8 mouse cellular contexts compared by ENCODE assay signal in genomic region chr6:4545727-4546126, GRCm38 (mm10). TPM values are rescaled to one million over a fixed set of nuclear protein-coding genes. Genes with fewer than 3 reads are reported as not detected.
DNase-seq lines count a peak whose midpoint lies in the region; ATAC-seq and TF ChIP-seq lines count a peak whose summit lies in the region.

No protein-coding gene starts in this region.

- no peak overlapping the region for H3K4me3 ChIP-seq in layer of hippocampus, adult 2 months
- peak overlapping the region; percentile 36 for H3K4me3 ChIP-seq in heart, embryonic 13.5 days
- H3K4me3 ChIP-seq in liver, adult 2 months (ENCODE audit: insufficient read depth, low read depth, low read length): no peak overlapping the region

- H3K4me2 ChIP-seq in heart, embryonic 13.5 days: peak overlapping the region; percentile 62

- TF ChIP-seq CTCF in layer of hippocampus, adult 2 months (conservative IDR thresholded peaks at IDR 0.05): peak; percentile 94
- peak; percentile 73 for TF ChIP-seq CTCF in liver, adult 2 months (IDR thresholded peaks at IDR 0.05; ENCODE audit: low read depth, low read length)

- H3K9me3 ChIP-seq in heart, embryonic 13.5 days: no peaks in the 10 kb centered on the region

- WGBS in heart, embryonic 13.5 days: 14% methylated on average over 8 of the region's 8 CpGs
- WGBS in liver, adult 2 months: 15% methylated on average over 8 of the region's 8 CpGs

- no peak for TF ChIP-seq POLR2A in liver, adult 2 months (IDR thresholded peaks at IDR 0.05; ENCODE audit: extremely low read depth, insufficient read depth, low read length)

- no peak overlapping the region for H3K27ac ChIP-seq in layer of hippocampus, adult 2 months
- no peak overlapping the region for H3K27ac ChIP-seq in heart, embryonic 13.5 days (replicated peaks)
- no peak overlapping the region for H3K27ac ChIP-seq in liver, adult 2 months (replicated peaks; ENCODE audit: insufficient read depth, low read depth, low read length)

- no peaks in the 10 kb centered on the region for H3K79me2 ChIP-seq in liver, adult 2 months (ENCODE audit: control insufficient read depth, insufficient read depth, low read length)

- H3K27me3 ChIP-seq in heart, embryonic 13.5 days (replicated peaks): no peaks in the 10 kb centered on the region
- no peaks in the 10 kb centered on the region for H3K27me3 ChIP-seq in liver, adult 2 months (ENCODE audit: control insufficient read depth, insufficient read depth, low read length)

- H3K36me3 ChIP-seq in heart, embryonic 13.5 days: peaks cover 5% of the 10 kb centered on the region
- no peaks in the 10 kb centered on the region for H3K36me3 ChIP-seq in liver, adult 2 months (ENCODE audit: control insufficient read depth, insufficient read depth, low read length)

- H3K9ac ChIP-seq in heart, embryonic 13.5 days: peak overlapping the region; percentile 63
- H3K9ac ChIP-seq in liver, adult 2 months (ENCODE audit: low read depth, low read length): no peak overlapping the region

- 0 out of 2 replicates have a peak, but pooled peaks cover 12% of the 10 kb centered on the region for H3K4me1 ChIP-seq in heart, embryonic 13.5 days
- no peaks in the 10 kb centered on the region; the same call in 1 of the 2 replicates for H3K4me1 ChIP-seq in liver, adult 2 months (ENCODE audit: control insufficient read depth, insufficient read depth, low read length)

- peak; percentile 53 to 80 for DNase-seq in layer of hippocampus, adult 2 months (ENCODE audit: low spot score in 2 of 2)
- DNase-seq in layer of hippocampus, adult 9-11 months: no peak
- peak; percentile 24 for DNase-seq in MEL-GATA-1-ER (ENCODE audit: extremely low read depth, low read depth)
- DNase-seq in cerebellum, adult 11 months: peak; percentile 16
- DNase-seq in liver, adult 2 months (ENCODE audit: extremely low read depth, low read depth, low spot score): peak; percentile 19
- peak; percentile 85 for DNase-seq in retina, embryonic 14.5 days (ENCODE audit: low spot score)

- no peak for ATAC-seq in heart, embryonic 13.5 days (ENCODE audit: extremely low read depth, insufficient number of reproducible peaks, low FRiP score, low TSS enrichment)
- ATAC-seq in activated CD4-positive, CD25-positive, alpha-beta regulatory T cell, adult 4 months: no peak

RNA-seq across cellular contexts. Expression of gene Col1a2, which starts 41.1 kb away (rescaled TPM):
- 10 to 100 TPM; 11.0 to 18.3 TPM for total RNA-seq in layer of hippocampus, adult 2 months (2021)
- 253 and 328 TPM in 2 replicates for polyA plus RNA-seq in heart, embryonic 13.5 days (2015; fragmentation: Nextera tagmentation; extraction: Ambion mirVana)
- 4.6 and 7.0 TPM in 2 replicates for total RNA-seq in liver, adult 2 months (2014; rRNA removed)
- 4.8 and 8.1 TPM in 2 replicates for polyA plus RNA-seq in liver, adult 2 months (2012; rRNA removed)
- polyA plus RNA-seq in activated CD4-positive, CD25-positive, alpha-beta regulatory T cell, adult 4 months (2017; shearing (Covaris generic)): not detected

RNA-seq across cellular contexts. Expression of gene Casd1, which starts 54.9 kb away (rescaled TPM):
- 10 to 100 TPM; 48.8 to 49.5 TPM for total RNA-seq in layer of hippocampus, adult 2 months (2021)
- 24.8 and 26.0 TPM in 2 replicates for polyA plus RNA-seq in heart, embryonic 13.5 days (2015; fragmentation: Nextera tagmentation; extraction: Ambion mirVana)
- total RNA-seq in liver, adult 2 months (2014; rRNA removed): 25.4 and 28.0 TPM in 2 replicates
- 9.1 and 9.4 TPM in 2 replicates for polyA plus RNA-seq in liver, adult 2 months (2012; rRNA removed)
- 1 to 10 TPM; 6.4 to 10.0 TPM for polyA plus RNA-seq in activated CD4-positive, CD25-positive, alpha-beta regulatory T cell, adult 4 months (2017; shearing (Covaris generic))

Comparison
In these comparisons a context has a peak if more than half of its experiments do, and no peak if none do; other contexts are left out.
1. RNA of gene Col1a2, which starts 41.1 kb away (polyA plus RNA-seq): 253 to 328 TPM in heart, embryonic 13.5 days; 4.8 to 8.1 TPM in liver, adult 2 months and not detected in activated CD4-positive, CD25-positive, alpha-beta regulatory T cell, adult 4 months; every median in the first group is over 10 times any median in the second.